Mouse (Mus musculus) testis, adult 2 months (tissue): Measurements from ENCODE around the gene Arhgef28.

Source experiments
- CTCF ChIP-seq: fragments of 200-500 bp; IDR thresholded peaks from 2 replicates; pipeline ENCODE4 v1.5.1; 2012; ENCODE audit warnings: low read depth, mild to moderate bottlenecking, inconsistent platforms, low read length, moderate library complexity; ENCODE audit not compliant: control insufficient read depth, insufficient read depth, insufficient replicate concordance
- POLR2A ChIP-seq: fragments of 200-500 bp; IDR thresholded peaks from 2 replicates; pipeline ENCODE4 v1.6.1; 2012; ENCODE audit warnings: low read depth, mild to moderate bottlenecking, inconsistent platforms, low read length, moderate library complexity; ENCODE audit not compliant: control insufficient read depth

- TF ChIP-seq POLR2A = no peak
- no peak for TF ChIP-seq CTCF
Observed at GRCm38 (mm10) chr13:98210137-98210536, 3.9 kb upstream of the Arhgef28 start.
